Mouse (Mus musculus) megakaryocyte, embryonic 14.5 days (primary cell): ENCODE data around the gene Stom. TPM values are rescaled to one million over a fixed set of nuclear protein-coding genes. Genes with fewer than 3 reads are reported as not detected.

Source experiments
- H3K27me3 ChIP-seq: replicated peaks from 2 replicates; pipeline ENCODE3; 2012; ENCODE audit warnings: inconsistent platforms
- H3K36me3 ChIP-seq: replicated peaks from 2 replicates; pipeline ENCODE3; 2012; ENCODE audit warnings: low read length, inconsistent platforms, mixed read lengths
- H3K4me1 ChIP-seq: 2 replicates; pipeline ENCODE4 v1.6.1; 2012; ENCODE audit warnings: inconsistent platforms
- H3K4me3 ChIP-seq: replicated peaks from 2 replicates; pipeline ENCODE3; 2012; ENCODE audit warnings: moderate library complexity, mild to moderate bottlenecking, inconsistent platforms
- H3K9me3 ChIP-seq: 2 replicates; pipeline ENCODE4 v1.6.1; 2012; ENCODE audit warnings: inconsistent platforms
- FLI1 ChIP-seq: IDR thresholded peaks from 2 replicates; pipeline ENCODE4 v1.6.1; 2012; ENCODE audit warnings: low read length, inconsistent platforms, mixed read lengths
- GATA1 ChIP-seq: IDR thresholded peaks from 3 replicates; pipeline ENCODE4 v1.6.1; 2012; ENCODE audit warnings: mixed read lengths, low read length, inconsistent platforms, borderline replicate concordance
- polyA plus RNA-seq: library from polyadenylated mRNA; stranded (reverse); fragments of >175 nt; gene quantifications from 2 replicates; pipeline ENCODE4 v1.2.3, GENCODE M21; 2012; ENCODE audit warnings: low replicate concordance; ENCODE audit not compliant: insufficient read depth

Stom gene
- polyA plus RNA-seq, 1 experiment, result 42.0 TPM

GRCm38 (mm10) chr2:35338707-35339106 is 1.9 kb upstream of the Stom start:
- H3K27me3 ChIP-seq, result no peaks in the 10 kb centered on the region
- peaks cover 2% of the 10 kb centered on the region for H3K36me3 ChIP-seq
- H3K4me3 ChIP-seq, result no peak overlapping the region
- TF ChIP-seq FLI1, result no peak
- H3K9me3 ChIP-seq, result no peaks in the 10 kb centered on the region
- peaks cover 55% of the 10 kb centered on the region for H3K4me1 ChIP-seq

GRCm38 (mm10) chr2:35338036-35338435 is 1.3 kb upstream of the Stom start:
- peaks cover 2% of the 10 kb centered on the region for H3K36me3 ChIP-seq

GRCm38 (mm10) chr2:35337419-35337818 is 643 bp upstream of the Stom start:
- Histone ChIP-seq H3K9me3 (no peaks in the 10 kb centered on the region), H3K36me3 (peaks cover 8% of the 10 kb centered on the region), H3K4me3 (peak overlapping the region; percentile 92), H3K4me1 (peaks cover 56% of the 10 kb centered on the region), H3K27me3 (no peaks in the 10 kb centered on the region)
- TF ChIP-seq FLI1, result no peak
- no peak for TF ChIP-seq GATA1

More at GRCm38 (mm10) chr2:35338036-35338435, 1.3 kb upstream of the Stom start:
- no peak for TF ChIP-seq FLI1
- Histone ChIP-seq H3K27me3 (no peaks in the 10 kb centered on the region), H3K4me1 (peaks cover 55% of the 10 kb centered on the region), H3K9me3 (no peaks in the 10 kb centered on the region), H3K4me3 (no peak overlapping the region)

- Histone ChIP-seq H3K4me3 (peak overlapping the region; percentile 92), H3K27me3 (no peaks in the 10 kb centered on the region), H3K4me1 (peaks cover 72% of the 10 kb centered on the region), H3K36me3 (peaks cover 17% of the 10 kb centered on the region), H3K9me3 (no peaks in the 10 kb centered on the region)
- no peak for TF ChIP-seq GATA1
- no peak for TF ChIP-seq FLI1
These were observed 1.2 kb downstream of the Stom start for GRCm38 (mm10) chr2:35335620-35336019.

GRCm38 (mm10) chr2:35333670-35334069 is 3.1 kb downstream of the Stom start:
- H3K4me3 ChIP-seq, result no peak overlapping the region
- H3K4me1 ChIP-seq, result peaks cover 84% of the 10 kb centered on the region
- H3K36me3 ChIP-seq, result peaks cover 23% of the 10 kb centered on the region
- no peaks in the 10 kb centered on the region for H3K27me3 ChIP-seq
- no peak for TF ChIP-seq FLI1
- no peaks in the 10 kb centered on the region for H3K9me3 ChIP-seq

- Histone ChIP-seq H3K27me3 (no peaks in the 10 kb centered on the region), H3K9me3 (no peaks in the 10 kb centered on the region), H3K4me3 (no peak overlapping the region), H3K36me3 (peaks cover 30% of the 10 kb centered on the region), H3K4me1 (peaks cover 92% of the 10 kb centered on the region)
- no peak for TF ChIP-seq FLI1
- no peak for TF ChIP-seq GATA1
These were observed 5.6 kb downstream of the Stom start for GRCm38 (mm10) chr2:35331205-35331604.

GRCm38 (mm10) chr2:35329061-35329460 is 7.7 kb downstream of the Stom start:
- Histone ChIP-seq H3K4me1 (peaks cover 93% of the 10 kb centered on the region), H3K27me3 (no peaks in the 10 kb centered on the region), H3K36me3 (peaks cover 50% of the 10 kb centered on the region), H3K9me3 (no peaks in the 10 kb centered on the region), H3K4me3 (no peak overlapping the region)
- TF ChIP-seq GATA1 (no peak), FLI1 (no peak)

GRCm38 (mm10) chr2:35328064-35328792 is 8.5 kb downstream of the Stom start:
- H3K4me1 ChIP-seq, result peaks cover 94% of the 10 kb centered on the region
- no peak for TF ChIP-seq GATA1
- TF ChIP-seq FLI1, result no peak
- H3K36me3 ChIP-seq, result peaks cover 58% of the 10 kb centered on the region
- no peaks in the 10 kb centered on the region for H3K9me3 ChIP-seq
- H3K27me3 ChIP-seq, result no peaks in the 10 kb centered on the region
- H3K4me3 ChIP-seq, result peak overlapping the region; percentile 88

- H3K4me1 ChIP-seq, result peaks cover 95% of the 10 kb centered on the region
- TF ChIP-seq GATA1 (no peak; the same call in 2 of the 3 replicates), FLI1 (no peak)
- H3K36me3 ChIP-seq, result peaks cover 60% of the 10 kb centered on the region
- H3K27me3 ChIP-seq, result no peaks in the 10 kb centered on the region
- peak overlapping the region; percentile 88 for H3K4me3 ChIP-seq
- no peaks in the 10 kb centered on the region for H3K9me3 ChIP-seq
These were observed 9.2 kb downstream of the Stom start for GRCm38 (mm10) chr2:35327583-35327982.

GRCm38 (mm10) chr2:35326931-35327330 is 9.8 kb downstream of the Stom start:
- H3K36me3 ChIP-seq, result peaks cover 60% of the 10 kb centered on the region
- peak overlapping the region; percentile 29 for H3K4me3 ChIP-seq
- H3K9me3 ChIP-seq, result no peaks in the 10 kb centered on the region
- TF ChIP-seq FLI1, result no peak
- TF ChIP-seq GATA1, result no peak
- H3K4me1 ChIP-seq, result peaks cover 95% of the 10 kb centered on the region
- no peaks in the 10 kb centered on the region for H3K27me3 ChIP-seq

GRCm38 (mm10) chr2:35325930-35326329 is 10.8 kb downstream of the Stom start:
- no peaks in the 10 kb centered on the region for H3K9me3 ChIP-seq
- TF ChIP-seq GATA1 (no peak), FLI1 (no peak)
- peaks cover 94% of the 10 kb centered on the region for H3K4me1 ChIP-seq
- H3K4me3 ChIP-seq, result no peak overlapping the region
- H3K36me3 ChIP-seq, result peaks cover 66% of the 10 kb centered on the region
- no peaks in the 10 kb centered on the region for H3K27me3 ChIP-seq
